Mouse (Mus musculus) left cerebral cortex, adult 9 months (tissue): ENCODE data around the gene Trmt44.

ENCODE experiments used
- DNase-seq, 2 experiments: peaks; one replicate each; pipeline ENCODE4 v3.0.0; 2022; ENCODE audit warnings: low spot score in 2 of 2

Trmt44 gene

DNA sequence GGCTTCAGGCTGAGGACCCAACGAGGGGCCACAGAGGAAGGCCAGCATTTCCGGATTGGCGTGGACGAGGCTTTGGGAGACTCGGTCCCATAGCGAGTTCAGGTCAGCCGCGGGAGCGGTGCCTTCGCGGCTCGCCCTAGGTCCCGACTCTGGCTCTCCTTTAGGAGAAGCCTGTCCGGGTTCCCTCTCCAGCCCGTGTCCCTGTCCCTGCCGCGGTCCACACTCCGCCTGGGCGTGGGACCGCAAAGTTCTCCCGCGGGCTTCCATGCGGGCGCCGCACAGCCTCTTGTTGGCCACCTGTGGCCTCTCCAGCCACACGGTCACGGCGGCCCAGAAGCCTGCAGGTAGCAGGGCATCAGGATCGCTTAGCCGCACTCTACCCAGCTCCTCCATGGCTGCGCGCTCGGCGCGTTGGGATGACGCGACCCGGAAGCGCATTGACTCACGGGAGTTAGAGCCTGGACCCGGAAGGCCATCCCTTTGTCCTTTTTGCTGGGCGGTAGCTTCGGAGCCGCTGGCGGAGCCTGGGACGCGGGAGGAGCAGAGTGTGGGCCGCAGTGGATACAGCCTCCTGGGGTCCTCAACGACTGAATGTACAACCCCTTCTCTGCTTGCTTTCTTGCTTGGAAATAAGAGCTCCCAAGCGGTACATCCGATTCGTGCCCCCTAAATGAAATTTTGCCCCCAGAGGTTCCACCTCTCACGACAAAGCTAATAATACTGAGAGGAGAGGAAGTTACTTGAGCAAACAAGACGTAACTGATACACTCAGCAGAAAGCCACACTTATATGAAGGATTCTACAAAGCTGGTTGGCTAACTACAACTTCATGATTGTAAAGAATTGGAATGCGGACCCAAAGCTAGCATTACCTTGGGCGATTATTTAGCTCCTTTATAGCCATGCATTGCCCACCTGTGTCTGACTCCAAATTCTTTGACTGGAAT is at the start of gene Trmt44:
Trmt44 (minus strand) TSS at position 418 of the 947 bp plus-strand sequence.
- DNase-seq: peak; percentile 64 to 90

- DNase-seq: no peak
These were observed 49.0 kb upstream of the Trmt44 start for GRCm38 (mm10) chr5:35623831-35624230.

DNA sequence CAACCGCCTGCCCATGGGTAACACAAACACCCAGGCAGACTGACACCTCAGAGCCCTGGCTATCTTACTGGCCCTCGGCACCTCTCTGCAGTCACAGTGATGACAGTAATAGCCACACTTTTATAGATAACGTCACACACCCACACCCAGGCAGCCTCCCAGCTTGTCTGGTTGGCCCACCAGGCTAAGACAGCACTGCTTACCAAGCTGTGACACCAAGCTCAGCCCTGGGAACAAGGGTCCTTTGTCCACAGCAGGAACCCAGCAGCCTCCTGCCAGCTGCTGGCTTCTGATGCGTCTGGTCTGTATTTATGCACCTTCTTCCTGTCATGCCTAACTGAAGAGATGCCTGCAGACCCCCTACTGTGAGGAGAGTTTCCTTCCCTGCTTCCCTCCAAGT is 46.2 kb upstream of the Trmt44 start:
- no peak for DNase-seq

DNA sequence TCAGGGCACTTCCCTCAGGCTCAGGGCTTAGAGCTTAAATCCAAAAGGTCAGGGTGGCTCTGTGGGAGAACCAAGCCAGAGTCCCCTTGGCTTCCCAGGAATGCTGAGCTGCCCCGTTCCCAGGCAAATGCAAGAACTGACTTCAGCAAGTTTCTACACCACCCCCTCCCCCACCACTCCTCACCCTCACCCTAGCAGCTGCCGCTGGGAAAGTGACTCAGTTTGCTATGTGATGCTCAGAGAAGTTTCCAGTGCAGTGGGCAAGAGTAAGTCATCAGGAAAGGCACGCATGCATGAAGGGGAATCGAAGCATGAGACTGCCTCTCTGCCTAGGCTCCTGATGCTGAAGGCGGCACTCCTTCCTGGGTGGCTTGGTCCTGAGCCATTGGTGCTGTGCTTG is 42.1 kb upstream of the Trmt44 start:
- DNase-seq: no peak

DNA sequence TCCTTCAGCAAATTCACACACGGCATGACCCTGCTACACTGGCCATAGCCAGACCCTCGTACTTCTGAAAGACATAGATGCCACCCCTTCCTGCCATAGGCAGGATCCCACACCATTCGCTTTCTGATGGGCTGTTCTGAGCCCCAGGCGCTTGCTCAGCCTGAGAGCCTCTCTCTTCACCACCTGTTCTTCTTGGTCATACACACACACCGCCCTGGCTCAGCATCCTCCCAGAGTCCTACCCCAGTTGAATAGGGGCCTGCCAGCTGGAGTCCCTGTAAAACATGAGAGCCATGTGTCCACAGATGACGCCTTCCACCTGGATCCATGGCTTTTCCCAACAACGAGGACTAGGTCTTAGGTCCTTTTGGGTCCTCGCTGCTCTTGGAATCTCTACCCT is 37.9 kb upstream of the Trmt44 start:
- DNase-seq: no peak

GRCm38 (mm10) chr5:35611900-35612299 is 37.0 kb upstream of the Trmt44 start:
- DNase-seq: no peak

GRCm38 (mm10) chr5:35611170-35611569 is 36.3 kb upstream of the Trmt44 start:
- no peak for DNase-seq

GRCm38 (mm10) chr5:35610381-35610780 is 35.5 kb upstream of the Trmt44 start:
- no peak for DNase-seq

- DNase-seq: no peak
These were observed 35.1 kb upstream of the Trmt44 start for GRCm38 (mm10) chr5:35609971-35610370.

- no peak for DNase-seq
These were observed 34.5 kb upstream of the Trmt44 start for GRCm38 (mm10) chr5:35609381-35609780.

DNA sequence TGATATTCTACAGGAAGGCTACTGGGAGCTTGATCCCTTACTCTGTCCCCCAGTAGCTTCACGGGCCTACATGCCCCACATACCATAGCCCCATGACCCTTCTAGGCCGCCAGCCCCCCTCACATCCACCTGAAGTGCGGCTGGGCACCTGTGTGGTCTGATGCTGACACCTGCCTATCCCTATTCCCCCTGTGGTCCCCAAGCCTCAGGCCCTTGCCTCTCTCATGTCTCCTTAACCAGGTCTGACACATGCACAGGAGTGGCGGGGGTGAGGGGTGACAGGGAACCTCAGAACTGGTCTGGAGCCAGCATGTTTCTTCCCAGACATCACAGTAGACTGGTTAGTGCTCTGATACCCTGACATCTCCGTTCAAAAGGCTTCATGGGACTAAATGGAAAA is 33.7 kb upstream of the Trmt44 start:
- no peak for DNase-seq

DNA sequence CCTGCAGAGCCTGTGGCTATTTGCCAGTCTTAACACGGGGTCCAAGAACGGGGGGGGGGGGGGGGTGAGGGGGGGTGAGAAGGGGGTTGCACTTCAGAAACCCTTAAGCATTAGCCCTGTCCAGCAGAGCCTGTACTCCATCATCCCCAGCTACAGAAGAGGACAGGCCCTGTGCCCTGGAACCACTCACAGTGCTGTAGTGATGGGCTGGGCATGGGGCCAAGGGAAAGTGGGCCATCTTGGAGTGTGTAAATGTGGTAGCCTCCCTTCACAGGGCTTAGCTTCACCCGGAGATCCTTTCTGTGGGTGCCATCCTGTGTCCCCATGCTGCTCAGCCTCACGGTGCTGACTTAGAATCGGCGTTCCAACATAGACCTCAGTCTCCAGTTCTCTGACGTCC is 32.9 kb upstream of the Trmt44 start:
- no peak for DNase-seq

GRCm38 (mm10) chr5:35606800-35607199 is 31.9 kb upstream of the Trmt44 start:
- DNase-seq: no peak

DNA sequence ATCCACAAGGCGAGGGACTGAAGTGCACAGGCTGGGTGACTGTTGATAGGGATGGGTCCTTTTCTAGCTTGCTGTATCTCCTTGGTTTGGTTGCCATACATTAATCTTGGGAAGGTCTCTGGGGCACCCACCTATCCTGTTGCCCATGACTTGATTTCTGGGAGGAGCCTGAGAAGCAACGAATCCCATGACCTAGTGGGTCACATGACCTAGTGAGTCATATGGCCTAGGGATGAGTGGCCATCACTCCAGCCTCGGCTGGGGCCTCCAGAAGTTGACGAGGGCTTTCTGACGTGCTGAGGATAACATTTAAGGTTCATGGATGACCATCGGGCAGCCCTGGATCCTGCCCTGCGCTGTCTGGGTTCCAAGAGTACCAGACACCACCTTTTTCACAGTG is 30.5 kb upstream of the Trmt44 start:
- DNase-seq: no peak

- no peak for DNase-seq
These were observed 26.7 kb upstream of the Trmt44 start for GRCm38 (mm10) chr5:35601526-35601925.

GRCm38 (mm10) chr5:35600233-35600632 is 25.4 kb upstream of the Trmt44 start:
- no peak for DNase-seq

DNA sequence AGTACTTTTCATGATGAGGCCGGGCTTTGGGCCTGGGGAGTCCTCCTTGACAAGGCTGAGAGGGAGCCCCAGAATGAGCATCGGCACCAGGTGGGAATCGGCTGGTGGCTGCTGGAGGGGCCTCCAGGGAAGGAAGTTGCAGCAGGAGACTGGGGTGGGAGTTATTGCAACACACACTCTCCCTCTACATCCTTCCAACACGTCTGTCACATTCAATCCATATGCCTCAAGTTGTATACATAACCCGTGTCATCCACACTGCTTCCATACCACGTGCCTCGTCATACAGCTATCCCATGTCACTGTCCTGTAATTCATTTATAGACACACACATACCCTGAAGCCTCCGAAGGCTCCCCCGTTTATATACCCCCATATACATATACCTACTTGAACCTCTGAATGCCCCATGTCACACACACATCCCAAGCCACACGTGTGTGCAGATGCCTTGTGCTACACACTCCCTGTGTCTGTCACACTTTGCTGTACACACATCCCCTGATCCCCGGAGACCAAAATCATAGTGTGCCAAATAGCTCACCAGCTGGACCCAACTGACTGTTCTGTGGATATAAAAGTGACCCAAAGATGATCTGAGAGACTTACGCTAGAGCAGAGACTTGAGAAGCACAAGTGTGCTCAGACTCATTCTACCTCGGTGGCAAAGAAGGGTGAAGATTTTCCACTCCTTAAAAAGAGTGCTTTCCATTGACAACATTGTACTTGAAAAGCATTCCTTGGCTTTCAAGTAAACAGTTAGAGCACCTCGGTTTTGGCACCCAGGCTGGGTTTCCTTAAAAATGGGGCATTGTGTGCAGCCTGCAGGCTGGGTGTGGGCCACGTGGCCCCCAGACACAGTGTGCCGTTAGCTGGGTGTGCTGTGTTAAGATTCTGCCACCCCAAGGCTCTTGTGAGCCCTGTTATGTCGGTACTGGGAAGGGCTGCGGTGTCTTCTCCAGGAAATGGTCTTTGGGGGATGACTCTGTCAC is 21.6 kb upstream of the Trmt44 start:
- DNase-seq: no peak

- DNase-seq: peak in 1 of 2 experiments; percentile 72
These were observed 20.8 kb upstream of the Trmt44 start for GRCm38 (mm10) chr5:35595706-35596105.

DNA sequence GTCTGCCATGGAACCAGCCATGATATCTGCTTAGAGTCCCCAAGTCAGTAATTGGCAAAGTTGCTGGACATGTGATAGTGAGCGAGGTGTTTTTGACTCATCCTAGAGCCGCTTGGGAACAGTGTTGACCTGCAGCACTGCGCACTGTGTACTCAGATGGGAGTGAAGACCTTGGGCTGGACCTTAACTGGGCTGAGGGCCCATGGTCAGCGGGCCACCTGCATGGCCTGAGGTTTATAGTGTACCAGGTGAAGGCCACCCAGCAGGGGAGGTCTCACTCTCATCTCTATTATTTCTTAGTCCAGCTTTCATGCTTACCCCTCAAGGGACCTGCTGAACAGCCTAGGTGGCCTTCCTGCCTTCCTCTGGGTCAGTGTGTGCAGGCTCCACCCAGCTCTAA is 19.9 kb upstream of the Trmt44 start:
- DNase-seq: no peak

DNA sequence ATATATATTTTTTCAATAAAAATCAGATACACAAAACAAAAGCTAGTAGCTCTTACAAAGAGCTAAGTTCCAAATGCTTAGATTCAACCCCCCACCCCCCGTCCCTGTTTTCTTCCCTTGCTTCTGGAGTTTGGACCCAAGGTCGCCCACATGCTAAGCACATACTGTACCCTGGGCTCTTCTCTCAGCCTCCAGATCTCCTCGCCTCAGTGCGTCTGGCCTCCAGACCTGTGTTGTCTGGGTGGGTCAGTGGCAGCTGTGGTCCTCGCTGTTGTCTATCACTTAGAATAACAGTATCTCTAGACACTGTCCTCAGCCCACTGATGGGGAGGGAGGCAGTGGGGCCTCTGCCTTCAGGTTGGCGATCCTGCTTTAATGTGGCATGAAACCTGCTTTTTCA is 18.4 kb upstream of the Trmt44 start:
- DNase-seq: no peak

- no peak for DNase-seq
These were observed 18.0 kb upstream of the Trmt44 start for GRCm38 (mm10) chr5:35592824-35593223.

GRCm38 (mm10) chr5:35592081-35592736 is 17.3 kb upstream of the Trmt44 start:
- no peak for DNase-seq
